Mouse (Mus musculus) thymus, adult 2 months (tissue): ENCODE measurements around the gene Stox2.

Experiments used
- CTCF ChIP-seq: fragments of 200-500 bp; IDR thresholded peaks from 2 replicates; pipeline ENCODE4 v1.5.1; 2012; ENCODE audit warnings: mild to moderate bottlenecking, control low read depth, low read length, moderate library complexity, borderline replicate concordance; ENCODE audit not compliant: control insufficient read depth, poor library complexity, insufficient read depth; ENCODE audit errors: extremely low read depth
- POLR2A ChIP-seq: fragments of 200-500 bp; IDR thresholded peaks from 2 replicates; pipeline ENCODE4 v1.6.1; 2012; ENCODE audit warnings: mild to moderate bottlenecking, low read length, control low read depth, moderate library complexity; ENCODE audit not compliant: control insufficient read depth, poor library complexity, insufficient read depth; ENCODE audit errors: extremely low read depth

- TF ChIP-seq POLR2A: no peak
- TF ChIP-seq CTCF: no peak
Measured at GRCm38 (mm10) chr8:47218021-47218420, 228.1 kb downstream of the Stox2 start.
